Mouse (Mus musculus) heart, adult 8-10 months (tissue): ENCODE data around the gene Fgf7. TPM values are rescaled to one million over a fixed set of nuclear protein-coding genes. Genes with fewer than 3 reads are reported as not detected.

Experiments used
- DNase-seq: peaks from one replicate; pipeline ENCODE4 v3.0.0; 2022; ENCODE audit warnings: low spot score
- total RNA-seq, 4 experiments: library from RNA; stranded (reverse); gene quantifications; 2 replicates each; pipeline ENCODE4 v1.2.4; 2022

Gene Fgf7
- total RNA-seq, 4 experiments from 2014 or later, result 1.6 to 4.1 (median 2.5) TPM

DNA sequence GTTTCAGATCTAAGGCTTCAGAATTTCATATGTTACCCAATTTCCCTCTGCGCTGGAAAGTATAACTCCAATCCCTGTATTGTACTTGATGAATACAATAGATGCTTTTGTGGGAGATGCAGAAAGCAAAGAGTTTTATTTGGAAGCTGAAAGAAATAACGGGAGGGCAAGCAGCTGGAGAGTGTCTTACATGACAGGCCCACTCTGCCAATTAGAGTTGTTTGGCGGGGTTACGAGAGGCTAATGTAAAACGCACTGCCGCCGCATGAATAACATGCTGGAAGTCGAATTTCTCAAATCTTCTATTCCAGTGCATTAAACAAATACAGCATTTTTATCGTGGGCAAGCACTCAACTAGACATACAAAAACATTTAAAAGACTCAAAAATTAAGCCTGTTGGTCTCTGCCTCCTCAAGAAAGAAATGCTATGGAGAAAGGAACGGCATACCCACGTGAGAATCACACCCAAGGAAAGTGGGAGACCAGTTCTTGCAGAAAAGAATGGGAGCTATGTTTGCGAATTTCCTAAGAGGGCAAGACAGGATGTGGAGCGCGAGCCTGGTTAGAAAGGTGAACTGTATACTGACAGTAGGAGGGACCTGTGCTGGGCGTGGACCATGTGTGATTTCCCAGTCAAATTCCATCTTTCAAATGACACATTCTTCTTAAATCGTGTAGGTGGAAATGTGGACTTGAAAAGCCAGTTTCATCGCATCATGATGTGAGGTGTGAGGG lies 26.7 kb downstream of the Fgf7 start:
- DNase-seq, result no peak

DNA sequence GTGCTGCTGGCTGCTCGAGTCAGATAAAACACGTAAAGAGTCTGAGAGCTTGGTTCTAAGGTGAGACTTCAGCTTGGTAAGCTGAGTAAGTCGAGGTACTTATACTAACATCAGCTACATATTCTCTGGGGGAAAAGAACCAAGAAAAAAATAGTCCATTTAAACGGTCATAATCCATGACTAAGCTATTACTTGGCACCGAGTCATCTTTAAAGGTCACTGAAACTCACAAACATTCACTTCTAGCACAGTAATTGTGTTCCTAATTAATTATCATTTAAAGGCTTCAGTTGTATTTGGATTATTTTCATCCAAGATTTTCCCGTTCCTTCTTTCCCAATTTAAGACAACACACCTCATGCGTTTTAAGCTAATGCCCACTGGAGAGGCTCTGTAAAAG lies 28.4 kb downstream of the Fgf7 start:
- no peak for DNase-seq

DNA sequence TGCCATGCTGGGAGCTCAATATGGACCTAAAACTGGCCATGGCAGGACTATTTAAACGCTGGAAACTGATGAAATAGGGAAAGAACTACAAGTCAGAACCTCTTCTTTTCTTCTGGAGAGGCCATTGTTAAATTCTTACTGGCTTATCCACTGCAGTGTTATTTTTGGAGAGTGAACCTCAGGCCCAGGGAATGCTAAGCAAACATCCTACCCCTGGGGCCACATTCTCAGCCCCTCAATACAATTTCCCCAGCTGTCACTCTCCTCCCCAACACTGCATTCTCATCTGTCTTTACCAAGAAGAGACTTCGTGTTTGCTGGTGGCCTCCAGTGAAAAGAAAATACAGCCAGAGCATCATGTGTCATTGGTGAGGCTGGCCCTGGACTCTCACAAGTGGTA lies 30.4 kb downstream of the Fgf7 start:
- DNase-seq, result no peak

DNA sequence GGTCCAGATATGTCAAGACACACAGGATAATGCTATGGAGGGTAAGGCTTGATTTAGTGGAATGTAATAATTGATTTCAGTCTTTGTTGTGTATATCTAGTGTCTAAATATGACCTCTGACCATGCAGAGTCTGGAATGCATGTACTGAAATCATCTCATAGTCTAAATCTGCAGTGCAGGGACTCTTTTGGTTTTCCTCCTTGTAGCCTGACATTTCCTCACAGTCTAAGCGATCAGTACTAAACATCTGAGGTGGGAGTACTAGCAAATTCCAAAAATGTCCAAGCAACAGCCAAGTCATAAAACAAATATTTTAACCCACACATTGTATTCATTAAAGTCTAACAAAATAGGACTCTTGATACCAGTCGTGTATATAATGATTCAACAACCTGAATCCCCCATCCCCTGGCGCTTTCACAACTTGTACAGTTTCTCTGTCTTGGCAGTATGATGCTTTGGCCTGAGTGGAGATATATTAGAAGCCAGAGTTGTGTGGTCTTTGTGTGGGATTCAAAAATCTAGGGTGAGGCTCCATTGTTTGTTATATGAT lies 30.9 kb downstream of the Fgf7 start:
- no peak for DNase-seq

DNA sequence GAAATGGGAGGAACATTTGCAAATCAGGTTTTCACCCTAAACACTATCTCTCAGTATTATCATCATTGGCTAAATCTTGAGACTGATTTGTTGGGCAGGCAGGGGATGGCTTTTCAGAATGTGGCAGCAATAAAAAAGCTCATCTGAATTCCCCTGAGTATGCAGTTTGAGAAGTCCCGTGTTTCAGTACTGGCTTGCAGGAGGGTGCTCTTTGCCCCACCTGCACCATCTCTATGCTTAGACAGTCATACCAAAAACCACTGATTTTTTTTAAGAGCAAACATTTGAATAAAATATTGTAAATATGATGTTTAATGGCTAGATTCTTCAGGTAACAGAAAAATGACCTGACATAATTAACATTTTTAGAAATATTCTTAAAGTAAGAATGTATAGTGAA lies 35.3 kb downstream of the Fgf7 start:
- no peak for DNase-seq

DNA sequence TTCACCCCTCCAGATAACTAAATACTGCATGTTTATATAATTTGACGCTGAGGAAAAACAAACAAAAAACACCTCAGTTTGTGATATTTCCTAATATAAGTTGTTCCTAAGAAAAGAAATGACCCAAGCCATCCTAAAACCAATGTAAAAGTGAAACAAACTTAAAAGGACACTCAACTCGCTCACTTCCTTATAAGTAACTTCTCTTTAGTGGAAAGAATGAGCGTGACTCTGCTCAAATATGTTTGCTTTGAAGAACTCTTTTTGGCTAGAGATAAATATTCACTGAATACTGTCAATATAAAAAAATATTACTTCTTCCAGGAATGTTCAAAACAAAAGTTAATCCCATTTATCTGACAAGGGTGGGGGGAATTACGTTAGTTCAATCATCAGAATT lies 39.3 kb downstream of the Fgf7 start:
- DNase-seq, result no peak

DNA sequence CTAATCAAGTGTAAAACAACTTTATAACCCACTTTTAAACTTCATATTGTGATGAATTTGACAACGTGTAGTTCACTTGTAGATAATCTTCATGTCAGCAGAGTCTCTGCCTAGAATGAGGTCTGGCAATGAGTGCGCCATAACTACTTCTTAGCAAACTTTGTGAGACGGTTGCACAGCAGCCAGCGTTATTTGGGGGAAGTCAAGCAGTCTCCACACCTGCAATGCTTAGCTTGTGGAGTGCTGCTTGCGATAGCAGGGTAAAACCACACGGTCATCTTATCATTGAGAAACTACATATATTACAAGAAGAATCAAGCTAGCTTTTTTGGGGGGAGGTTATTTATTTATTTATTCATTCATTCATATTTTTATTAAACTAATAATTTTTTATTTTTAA lies 42.0 kb downstream of the Fgf7 start:
- DNase-seq, result no peak

DNA sequence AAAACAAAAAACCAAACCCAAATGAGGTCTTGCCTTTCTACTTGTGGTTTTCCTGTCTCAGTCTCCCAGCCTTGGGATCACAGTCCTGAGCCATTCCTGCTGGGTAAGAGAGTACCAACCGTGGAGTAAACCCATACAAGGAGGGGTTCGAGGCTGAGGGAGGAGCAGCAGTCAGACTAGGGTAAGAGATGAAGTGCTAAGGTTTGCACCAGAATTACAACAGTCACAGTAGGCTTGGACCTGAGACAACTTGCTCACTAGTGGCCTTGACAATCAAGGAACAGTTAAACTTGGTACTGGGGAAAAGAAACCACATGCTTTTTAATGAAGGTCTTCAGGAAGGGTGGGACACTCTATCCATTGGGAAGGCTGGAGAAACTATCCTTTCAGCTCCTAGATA lies 44.6 kb downstream of the Fgf7 start:
- DNase-seq, result no peak

DNA sequence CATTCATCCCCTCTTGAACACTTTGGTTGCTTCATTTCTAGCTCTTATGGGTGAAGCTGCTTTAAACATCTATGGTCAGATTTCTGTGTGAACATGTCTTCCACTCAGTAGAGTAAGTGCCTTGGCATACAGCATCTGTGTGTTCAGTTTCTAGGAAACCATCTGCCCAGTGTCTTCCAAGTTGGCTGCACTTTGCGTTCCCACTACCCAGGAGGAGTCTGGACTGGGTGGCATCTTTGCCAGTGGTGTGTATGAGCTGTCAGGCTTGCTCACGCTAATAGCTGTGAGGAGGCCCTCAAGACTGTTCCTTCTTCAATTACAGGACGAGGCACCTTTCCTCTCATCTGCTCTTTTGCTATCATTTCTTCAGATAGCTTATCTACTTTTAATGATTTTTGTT lies 49.9 kb downstream of the Fgf7 start:
- no peak for DNase-seq

DNA sequence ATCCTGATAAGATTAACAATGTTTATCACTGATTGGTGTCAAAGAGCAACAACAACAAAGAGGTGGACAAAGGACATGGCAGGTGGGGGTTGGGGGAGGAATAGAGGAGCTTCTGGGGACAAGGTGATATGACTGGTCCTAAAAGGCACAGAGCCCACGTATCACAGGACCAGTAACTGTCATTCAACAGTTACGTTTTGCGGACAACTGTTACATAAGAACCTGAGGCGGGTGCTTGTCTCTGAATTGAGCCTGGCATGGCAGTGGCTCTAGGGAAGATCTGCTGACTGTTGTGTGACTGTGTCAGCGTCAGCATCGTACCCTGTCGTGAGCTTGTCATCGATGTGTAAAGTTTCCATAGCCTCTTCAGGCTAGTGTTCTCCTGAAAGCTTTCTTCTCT lies 51.7 kb downstream of the Fgf7 start:
- DNase-seq, result no peak

DNA sequence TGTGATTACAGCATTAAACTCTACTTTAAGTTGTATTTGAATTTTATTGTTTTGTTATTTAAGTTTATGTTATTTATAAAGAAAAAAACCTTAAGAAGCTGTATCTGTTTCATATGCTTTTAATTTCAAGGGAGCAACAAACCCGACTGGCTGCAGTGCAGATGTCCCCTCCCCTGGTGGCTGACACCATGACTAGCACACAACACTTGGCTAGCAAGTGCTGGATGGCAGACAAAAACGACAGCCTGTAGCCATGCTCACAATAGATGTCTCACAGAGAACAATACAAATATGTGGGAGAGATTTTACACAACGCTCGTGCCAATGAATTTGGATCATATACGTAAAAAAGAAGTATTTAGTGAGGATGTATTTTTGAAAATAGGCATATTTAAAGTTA lies 56.0 kb downstream of the Fgf7 start:
- DNase-seq, result no peak

DNA sequence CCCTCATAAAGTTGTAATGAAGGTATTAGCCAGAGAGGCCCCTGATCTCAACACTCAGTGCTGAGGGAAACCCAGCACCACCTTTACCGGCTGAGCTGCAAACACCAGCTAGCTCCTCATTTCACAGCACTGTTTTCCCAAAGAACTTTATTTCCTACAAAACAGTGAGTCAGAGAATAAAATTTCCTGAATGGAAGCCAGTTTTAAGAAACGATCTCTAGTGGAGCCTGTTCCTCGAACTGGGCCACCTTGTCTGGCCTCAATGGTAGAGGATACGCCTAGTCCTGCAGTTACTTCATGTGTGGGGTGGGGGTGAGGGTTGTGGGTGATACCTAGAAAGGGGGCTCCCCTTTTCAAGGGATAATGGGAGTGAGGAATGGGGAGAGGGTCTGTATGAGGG lies 60.2 kb downstream of the Fgf7 start:
- DNase-seq, result no peak

Other genes starting within 250 kb of the Fgf7 start
- gene Galk2, start 175.5 kb upstream of the Fgf7 start, total RNA-seq, result 10 to 100 TPM; 10.4 to 12.2 (median 11.7) TPM
- gene Cops2, start 175.5 kb upstream of the Fgf7 start, total RNA-seq, result 10 to 100 TPM; 83.2 to 94.0 (median 90.4) TPM
- not detected for gene Fam227b, start 117.3 kb downstream of the Fgf7 start, total RNA-seq
- 1 to 10 TPM; 4.8 to 8.9 (median 6.8) TPM for gene Dtwd1, start 117.5 kb downstream of the Fgf7 start, total RNA-seq
- not detected for gene Gm17555, start 180.4 kb downstream of the Fgf7 start, total RNA-seq